Mouse (Mus musculus) brain, embryonic 18.5 days (tissue): ENCODE measurements around the gene Best2.

ENCODE experiments used
- DNase-seq: peaks from one replicate; pipeline ENCODE4 v3.0.0-alpha.2; 2012; ENCODE audit warnings: low read depth, low spot score

Gene Best2

GRCm38 (mm10) chr8:85014431-85014830 is at the start of gene Best2:
TSS of gene Best2 (minus strand) at chr8:85014531.
- DNase-seq = no peak

GRCm38 (mm10) chr8:85062603-85063002 is 48.3 kb upstream of the Best2 start:
- no peak for DNase-seq

- peak; percentile 92 for DNase-seq
These were observed 45.7 kb upstream of the Best2 start, which contains the start of gene Fbxw9 for GRCm38 (mm10) chr8:85059879-85060616. TSS of gene Fbxw9 (plus strand) at chr8:85060055.

- no peak for DNase-seq
These were observed 43.0 kb upstream of the Best2 start for GRCm38 (mm10) chr8:85057367-85057766.

GRCm38 (mm10) chr8:85043619-85044018 is 29.3 kb upstream of the Best2 start:
- no peak for DNase-seq

- no peak for DNase-seq
These were observed 23.6 kb upstream of the Best2 start for GRCm38 (mm10) chr8:85037681-85038531.

- no peak for DNase-seq
These were observed 23.0 kb upstream of the Best2 start for GRCm38 (mm10) chr8:85037366-85037680.

- peak; percentile 97 for DNase-seq
These were observed 22.5 kb upstream of the Best2 start, which contains the start of gene Tnpo2 for GRCm38 (mm10) chr8:85036718-85037365. TSS of gene Tnpo2 (plus strand) at chr8:85036915.

- DNase-seq = no peak
These were observed 22.0 kb upstream of the Best2 start for GRCm38 (mm10) chr8:85036381-85036717.

- no peak for DNase-seq
These were observed 21.5 kb upstream of the Best2 start for GRCm38 (mm10) chr8:85035728-85036310.

GRCm38 (mm10) chr8:85035165-85035727 is 20.9 kb upstream of the Best2 start:
- DNase-seq = no peak

- DNase-seq = no peak
These were observed 20.4 kb upstream of the Best2 start for GRCm38 (mm10) chr8:85034764-85035163.

GRCm38 (mm10) chr8:85033867-85034266 is 19.5 kb upstream of the Best2 start:
- no peak for DNase-seq

GRCm38 (mm10) chr8:85032622-85033311 is 18.4 kb upstream of the Best2 start:
- DNase-seq = no peak

- no peak for DNase-seq
These were observed 14.9 kb upstream of the Best2 start for GRCm38 (mm10) chr8:85029271-85029670.

GRCm38 (mm10) chr8:85027922-85028321 is 13.6 kb upstream of the Best2 start:
- no peak for DNase-seq

GRCm38 (mm10) chr8:85027516-85027855 is 13.2 kb upstream of the Best2 start:
- DNase-seq = no peak

- DNase-seq = peak; percentile 84
These were observed 12.6 kb upstream of the Best2 start, which contains the start of gene Trir for GRCm38 (mm10) chr8:85026670-85027515. TSS of gene Trir (plus strand) at chr8:85026823.

- peak; percentile 89 for DNase-seq
These were observed 11.0 kb upstream of the Best2 start, which contains the start of gene Asna1 for GRCm38 (mm10) chr8:85025098-85025932. TSS of gene Asna1 (minus strand) at chr8:85025281.
